Mouse (Mus musculus): ENCODE measurements around the gene Fuca1. TPM values are rescaled to one million over a fixed set of nuclear protein-coding genes. Genes with fewer than 3 reads are reported as not detected.
A peak's percentile ranks its signal among the peaks of the same experiment; 100 is the strongest.
"Not testable (repeated sequence)": the region's sequence is repeated elsewhere in the genome, so short reads cannot be mapped to it uniquely, and the experiment has no call there.

The Fuca1 gene
- polyA plus RNA-seq, 1 experiment from 2014 or later: 54.7 TPM

- Histone ChIP-seq H3K9ac (replicated peaks) (peak overlapping the region; percentile 96), H3K4me1 (peaks cover 28% of the 10 kb centered on the region), H3K4me3 (peak overlapping the region; percentile 96), H3K27ac (replicated peaks) (peak overlapping the region; percentile 71; the same call in 1 of the 2 replicates), H3K36me3 (peaks cover 63% of the 10 kb centered on the region), H3K9me3 (no peaks in the 10 kb centered on the region), H3K27me3 (no peaks in the 10 kb centered on the region), H3K4me2 (replicated peaks) (peak overlapping the region; percentile 99)
- no peak for ATAC-seq (ENCODE audit: low FRiP score, low read depth)
- 78% methylated on average over 13 of the region's 13 CpGs for WGBS
Measured at GRCm38 (mm10) chr4:135972911-135973811, 52.6 kb downstream of the Fuca1 start.

- Histone ChIP-seq H3K4me2 (replicated peaks) (no peak overlapping the region), H3K36me3 (peaks cover 49% of the 10 kb centered on the region), H3K4me1 (peaks cover 15% of the 10 kb centered on the region), H3K9ac (replicated peaks) (no peak overlapping the region), H3K4me3 (no peak overlapping the region), H3K27ac (replicated peaks) (no peak overlapping the region), H3K27me3 (no peaks in the 10 kb centered on the region), H3K9me3 (no peaks in the 10 kb centered on the region)
- 92% methylated on average over 12 of the region's 12 CpGs for WGBS
- no peak for ATAC-seq (ENCODE audit: low FRiP score, low read depth)
Measured at GRCm38 (mm10) chr4:135976146-135976545, 55.6 kb downstream of the Fuca1 start.

- not testable (repeated sequence) for H3K4me1 ChIP-seq; ATAC-seq (ENCODE audit: low FRiP score, low read depth); H3K27me3 ChIP-seq; H3K9ac ChIP-seq (replicated peaks); H3K27ac ChIP-seq (replicated peaks); H3K4me3 ChIP-seq; H3K9me3 ChIP-seq; H3K4me2 ChIP-seq (replicated peaks)
- WGBS: 98% methylated on average over 5 of the region's 5 CpGs
- peaks cover 68% of the 10 kb centered on the region for H3K36me3 ChIP-seq
Measured at GRCm38 (mm10) chr4:135980223-135980622, 59.7 kb downstream of the Fuca1 start.

GRCm38 (mm10) chr4:135981524-135982063 is 61.1 kb downstream of the Fuca1 start:
- Histone ChIP-seq H3K9ac (replicated peaks) (no peak overlapping the region), H3K4me2 (replicated peaks) (no peak overlapping the region), H3K4me3 (no peak overlapping the region), H3K27me3 (no peaks in the 10 kb centered on the region), H3K36me3 (peaks cover 57% of the 10 kb centered on the region), H3K9me3 (no peaks in the 10 kb centered on the region), H3K27ac (replicated peaks) (no peak overlapping the region), H3K4me1 (peaks cover 15% of the 10 kb centered on the region)
- WGBS: 85% methylated on average over 7 of the region's 7 CpGs
- no peak for ATAC-seq (ENCODE audit: low FRiP score, low read depth)

- no peak overlapping the region for H3K4me2 ChIP-seq (replicated peaks)
- peaks cover 24% of the 10 kb centered on the region for H3K4me1 ChIP-seq
- H3K27ac ChIP-seq (replicated peaks): no peak overlapping the region
- no peak overlapping the region for H3K9ac ChIP-seq (replicated peaks)
- peaks cover 41% of the 10 kb centered on the region for H3K36me3 ChIP-seq
- no peak for ATAC-seq (ENCODE audit: low FRiP score, low read depth)
- 89% methylated on average over 5 of the region's 5 CpGs for WGBS
- H3K4me3 ChIP-seq: no peak overlapping the region
- no peaks in the 10 kb centered on the region for H3K27me3 ChIP-seq
- H3K9me3 ChIP-seq: no peaks in the 10 kb centered on the region
Measured at GRCm38 (mm10) chr4:135984556-135984955, 64.0 kb downstream of the Fuca1 start.

- 93% methylated on average over 5 of the region's 5 CpGs for WGBS
- H3K27ac ChIP-seq (replicated peaks): no peak overlapping the region
- no peak overlapping the region for H3K4me3 ChIP-seq
- peaks cover 24% of the 10 kb centered on the region for H3K4me1 ChIP-seq
- no peak overlapping the region for H3K4me2 ChIP-seq (replicated peaks)
- no peak overlapping the region for H3K9ac ChIP-seq (replicated peaks)
- peaks cover 41% of the 10 kb centered on the region for H3K36me3 ChIP-seq
- H3K9me3 ChIP-seq: no peaks in the 10 kb centered on the region
- no peaks in the 10 kb centered on the region for H3K27me3 ChIP-seq
- ATAC-seq (ENCODE audit: low FRiP score, low read depth): no peak
Measured at GRCm38 (mm10) chr4:135985193-135985592, 64.7 kb downstream of the Fuca1 start.

- Histone ChIP-seq H3K27me3 (no peaks in the 10 kb centered on the region), H3K4me2 (replicated peaks) (peak overlapping the region; percentile 84), H3K27ac (replicated peaks) (no peak overlapping the region), H3K9me3 (no peaks in the 10 kb centered on the region), H3K4me1 (peaks cover 24% of the 10 kb centered on the region), H3K36me3 (peaks cover 39% of the 10 kb centered on the region), H3K9ac (replicated peaks) (peak overlapping the region; percentile 95; the same call in 1 of the 2 replicates), H3K4me3 (peak overlapping the region; percentile 97)
- ATAC-seq (ENCODE audit: low FRiP score, low read depth): no peak
- WGBS: 91% methylated on average over 7 of the region's 7 CpGs
Measured at GRCm38 (mm10) chr4:135985769-135986168, 65.2 kb downstream of the Fuca1 start.

GRCm38 (mm10) chr4:135986301-135986942 is 65.9 kb downstream of the Fuca1 start:
- H3K4me1 ChIP-seq: peaks cover 24% of the 10 kb centered on the region
- H3K4me2 ChIP-seq (replicated peaks): peak overlapping the region; percentile 84
- H3K27me3 ChIP-seq: no peaks in the 10 kb centered on the region
- peak overlapping the region; percentile 97 for H3K4me3 ChIP-seq
- WGBS: 10% methylated on average over 23 of the region's 23 CpGs
- ATAC-seq (ENCODE audit: low FRiP score, low read depth): no peak
- no peaks in the 10 kb centered on the region for H3K9me3 ChIP-seq
- H3K9ac ChIP-seq (replicated peaks): peak overlapping the region; percentile 95
- peaks cover 36% of the 10 kb centered on the region for H3K36me3 ChIP-seq
- H3K27ac ChIP-seq (replicated peaks): peak overlapping the region; percentile 80

- WGBS: under 1% methylated on average over 76 of the region's 81 CpGs
- H3K4me3 ChIP-seq: peak within 1 kb of the TSS; percentile 97
- H3K27ac ChIP-seq (replicated peaks): peak within 1 kb of the TSS; percentile 80
- ATAC-seq (ENCODE audit: low FRiP score, low read depth): peak; percentile 92
- H3K27me3 ChIP-seq: no peaks in the 10 kb centered on the region
- no peaks in the 10 kb centered on the region for H3K9me3 ChIP-seq
- peaks cover 33% of the 10 kb centered on the region for H3K36me3 ChIP-seq
- H3K9ac ChIP-seq (replicated peaks): peak within 1 kb of the TSS; percentile 95
- peaks cover 24% of the 10 kb centered on the region for H3K4me1 ChIP-seq
- peak within 1 kb of the TSS; percentile 84 for H3K4me2 ChIP-seq (replicated peaks)
Measured at GRCm38 (mm10) chr4:135986943-135987710, 66.6 kb downstream of the Fuca1 start, which contains the start of gene Pithd1. Gene Pithd1, minus strand, starts transcription at chr4:135987264.

- Histone ChIP-seq H3K9me3 (no peaks in the 10 kb centered on the region), H3K36me3 (peaks cover 27% of the 10 kb centered on the region), H3K4me3 (peak overlapping the region; percentile 97), H3K4me1 (peaks cover 24% of the 10 kb centered on the region), H3K27ac (replicated peaks) (peak overlapping the region; percentile 80; the same call in 1 of the 2 replicates), H3K4me2 (replicated peaks) (peak overlapping the region; percentile 84), H3K9ac (replicated peaks) (peak overlapping the region; percentile 95), H3K27me3 (no peaks in the 10 kb centered on the region)
- WGBS: 70% methylated on average over 9 of the region's 9 CpGs
- ATAC-seq (ENCODE audit: low FRiP score, low read depth): no peak; the same call in 1 of the 2 replicates
Measured at GRCm38 (mm10) chr4:135987714-135988113, 67.2 kb downstream of the Fuca1 start.
